ENCODE assay signal across 10 mouse cellular contexts in the genomic region with DNA sequence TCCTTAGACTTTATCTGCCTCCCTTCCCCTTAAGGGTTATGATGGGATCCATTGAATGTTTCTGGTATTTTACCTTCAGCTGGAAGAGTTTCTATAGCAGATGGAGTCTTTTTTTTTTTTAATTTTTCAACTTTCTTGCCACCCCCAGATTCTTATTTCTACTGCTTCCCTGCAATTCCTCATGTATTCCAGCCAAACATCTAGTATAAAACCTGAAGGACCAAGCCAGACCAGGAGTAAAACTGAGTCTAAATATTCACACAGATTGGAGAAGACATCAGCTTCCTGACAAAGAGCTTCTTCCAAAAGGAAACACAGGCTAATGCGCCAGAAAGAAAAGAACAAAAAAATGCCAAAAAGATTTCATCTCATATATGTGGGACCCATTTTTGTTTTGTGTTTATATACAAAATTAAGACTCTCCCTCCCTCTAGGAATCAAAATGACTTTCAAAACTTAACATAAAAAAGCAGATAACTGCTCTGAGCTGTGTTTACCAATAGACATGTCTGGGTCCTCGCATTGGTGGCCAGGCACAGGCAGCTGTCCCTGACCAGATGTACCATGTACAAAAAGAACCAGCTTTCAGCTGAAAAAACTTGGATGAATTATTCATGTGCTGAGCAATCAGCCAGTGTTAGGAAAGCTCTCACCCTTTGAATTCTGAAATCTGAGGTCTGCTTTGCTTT.
DNase-seq lines count a peak whose midpoint lies in the region; ATAC-seq and TF ChIP-seq lines count a peak whose summit lies in the region.
"Had no signal": no experiment of that assay in that cellular context is flagged by ENCODE, and none has a peak within 500 bp of the region (broad histone marks: within the 10 kb centered on the region; RNA-seq: fewer than 3 reads in every experiment).

No protein-coding gene starts in this region.

- ATAC-seq in forebrain, embryonic 15.5 days (replicated peaks): peak; percentile 91
- ATAC-seq in liver, embryonic 12.5 days: no peak
- ATAC-seq: intestine, embryonic 15.5 days had no signal

- peaks cover 10% of the 10 kb centered on the region for H3K4me1 ChIP-seq in cortical plate, adult 2 months (ENCODE audit: control insufficient read depth, insufficient read depth, low read length)
- peaks cover 19% of the 10 kb centered on the region for H3K4me1 ChIP-seq in forebrain, embryonic 15.5 days
- H3K4me1 ChIP-seq in liver, embryonic 12.5 days: 0 out of 2 replicates have a peak, but pooled peaks cover 3% of the 10 kb centered on the region

- intact Hi-C loops in left cerebral cortex, postnatal 4 days (cut with DNase I): no loop called here
- intact Hi-C loops in left cerebral cortex, postnatal 14 days (cut with DNase I): loop anchor here (5.0 kb wide), 1 partner anchor 163 kb away; a partner anchor contains a TSS

- H3K27ac ChIP-seq in cortical plate, adult 2 months (ENCODE audit: insufficient read depth, low read length): 0 out of 2 replicates have a peak overlapping the region, but pooled peaks have one; percentile 78
- H3K27ac ChIP-seq in forebrain, embryonic 15.5 days (replicated peaks): peak overlapping the region; percentile 68
- H3K27ac ChIP-seq in liver, embryonic 12.5 days: no peak overlapping the region
- H3K27ac ChIP-seq: intestine, embryonic 15.5 days; neural tube, embryonic 13.5 days; stomach, embryonic 15.5 days had no signal

- TF ChIP-seq CTCF in cortical plate, adult 2 months (IDR thresholded peaks at IDR 0.05; ENCODE audit: extremely low read depth, insufficient read depth, low read length): no peak

- no peak overlapping the region for H3K4me2 ChIP-seq in forebrain, embryonic 15.5 days (replicated peaks)
- no peak overlapping the region for H3K4me2 ChIP-seq in liver, embryonic 12.5 days
- H3K4me2 ChIP-seq: intestine, embryonic 15.5 days; neural tube, embryonic 13.5 days; stomach, embryonic 15.5 days had no signal

- no peak overlapping the region for H3K4me3 ChIP-seq in cortical plate, adult 2 months (ENCODE audit: insufficient read depth, low read length)
- H3K4me3 ChIP-seq in forebrain, embryonic 15.5 days: no peak overlapping the region
- no peak overlapping the region for H3K4me3 ChIP-seq in liver, embryonic 12.5 days
- H3K4me3 ChIP-seq: intestine, embryonic 15.5 days; neural tube, embryonic 13.5 days; stomach, embryonic 15.5 days had no signal

- no peak overlapping the region for H3K9ac ChIP-seq in forebrain, embryonic 15.5 days (replicated peaks)
- H3K9ac ChIP-seq in liver, embryonic 12.5 days: no peak overlapping the region
- H3K9ac ChIP-seq: intestine, embryonic 15.5 days; neural tube, embryonic 13.5 days; stomach, embryonic 15.5 days had no signal

- no peaks in the 10 kb centered on the region for H3K36me3 ChIP-seq in forebrain, embryonic 15.5 days
- H3K36me3 ChIP-seq in liver, embryonic 12.5 days: no peaks in the 10 kb centered on the region
- H3K36me3 ChIP-seq: intestine, embryonic 15.5 days; neural tube, embryonic 13.5 days; stomach, embryonic 15.5 days had no signal

- WGBS in forebrain, embryonic 15.5 days: 55% methylated on average over 2 of the region's 2 CpGs
- 80% methylated on average over 2 of the region's 2 CpGs for WGBS in liver, embryonic 12.5 days (ENCODE audit: insufficient replicate concordance)

- H3K27me3 ChIP-seq in forebrain, embryonic 15.5 days: no peaks in the 10 kb centered on the region
- no peaks in the 10 kb centered on the region for H3K27me3 ChIP-seq in liver, embryonic 12.5 days (replicated peaks)
- H3K27me3 ChIP-seq: intestine, embryonic 15.5 days; neural tube, embryonic 13.5 days; stomach, embryonic 15.5 days had no signal

- no peaks in the 10 kb centered on the region for H3K9me3 ChIP-seq in forebrain, embryonic 15.5 days
- no peaks in the 10 kb centered on the region for H3K9me3 ChIP-seq in liver, embryonic 12.5 days (replicated peaks)
- H3K9me3 ChIP-seq: intestine, embryonic 15.5 days; neural tube, embryonic 13.5 days; stomach, embryonic 15.5 days had no signal

- DNase-seq in left cerebral cortex, adult 18-20 months (ENCODE audit: low spot score in 2 of 2): peak; percentile 17 to 23
- DNase-seq in left cerebral cortex, postnatal 4 days: no peak
- DNase-seq in left cerebral cortex, postnatal 14 days (ENCODE audit: low spot score in 2 of 2): peak; percentile 19 to 61
- no peak for DNase-seq in adrenal gland, postnatal 25 days

- no peak for TF ChIP-seq POLR2A in cortical plate, adult 2 months (IDR thresholded peaks at IDR 0.05; ENCODE audit: extremely low read depth, insufficient read depth, low read length)

Comparison
In these comparisons a context has a peak if more than half of its experiments do, and no peak if none do; other contexts are left out.
1. DNase-seq: peak in left cerebral cortex, adult 18-20 months (2 of 2) and left cerebral cortex, postnatal 14 days (2 of 2); none in left cerebral cortex, postnatal 4 days (single experiment) and adrenal gland, postnatal 25 days (single experiment).